Mouse (Mus musculus) C2C12 (cell line): ENCODE data around the gene Slc44a2.

Experiments used
- CEBPB ChIP-seq: IDR thresholded peaks from one replicate; pipeline ENCODE4 v1.6.1; 2011; ENCODE audit warnings: low read depth, mild to moderate bottlenecking, control low read depth, moderate library complexity
- CTCF ChIP-seq: IDR thresholded peaks from one replicate; pipeline ENCODE4 v1.5.1; 2011; ENCODE audit not compliant: control insufficient read depth, insufficient read depth, insufficient read length
- FOSL1 ChIP-seq: IDR thresholded peaks from one replicate; pipeline ENCODE4 v1.8.0; 2011; ENCODE audit warnings: mild to moderate bottlenecking, low read length; ENCODE audit not compliant: poor library complexity, insufficient read depth, severe bottlenecking
- MAX ChIP-seq: IDR thresholded peaks from one replicate; pipeline ENCODE4 v1.6.1; 2011; ENCODE audit warnings: mild to moderate bottlenecking, control low read depth
- MYOD1 ChIP-seq: IDR thresholded peaks from one replicate; pipeline ENCODE4 v1.6.1; 2011; ENCODE audit warnings: low read depth; ENCODE audit not compliant: control insufficient read depth, insufficient read length

DNA sequence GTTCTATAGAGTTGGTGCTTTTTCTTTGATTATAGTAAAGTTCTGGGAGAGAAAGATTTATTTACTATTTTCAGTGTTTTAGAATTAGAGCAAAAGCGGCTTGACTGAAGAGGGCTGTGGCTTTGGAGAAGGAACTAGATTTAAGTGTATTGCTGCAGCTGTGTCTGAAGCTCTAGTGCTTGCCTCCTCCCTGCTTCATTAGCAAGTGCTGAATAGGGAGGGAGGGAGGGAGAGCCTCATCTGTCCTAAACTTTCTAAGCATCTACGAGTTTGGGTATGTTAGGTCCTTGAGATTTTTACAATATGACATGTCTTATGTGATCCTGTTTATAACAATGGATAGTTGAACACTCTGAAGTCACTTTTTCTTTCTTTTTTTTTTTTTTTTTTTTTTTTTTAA, 50.4 kb downstream of the Slc44a2 start:
- TF ChIP-seq MAX (no peak), CTCF (no peak), MYOD1 (no peak), CEBPB (no peak), FOSL1 (no peak)
